Comparison of ENCODE assay signal across 7 mouse cellular contexts in genomic region chr10:62739961-62740737, GRCm38 (mm10). TPM values are rescaled to one million over a fixed set of nuclear protein-coding genes. Genes with fewer than 3 reads are reported as not detected.
DNase-seq lines count a peak whose midpoint lies in the region; ATAC-seq and TF ChIP-seq lines count a peak whose summit lies in the region.

No protein-coding gene starts in this region.

- no peak overlapping the region for H3K4me2 ChIP-seq in lung, postnatal 0 days (replicated peaks; ENCODE audit: low read depth, low read length)
- H3K4me2 ChIP-seq in heart, embryonic 16.5 days (ENCODE audit: low read depth, low read length) = no peak overlapping the region
- no peak overlapping the region for H3K4me2 ChIP-seq in neural tube, embryonic 13.5 days

- H3K4me3 ChIP-seq in lung, postnatal 0 days (ENCODE audit: low read depth, low read length) = no peak overlapping the region
- no peak overlapping the region for H3K4me3 ChIP-seq in heart, embryonic 16.5 days (ENCODE audit: low read length)
- no peak overlapping the region for H3K4me3 ChIP-seq in neural tube, embryonic 13.5 days

- DNase-seq in lung, postnatal 0 days (ENCODE audit: low spot score) = peak; percentile 26
- DNase-seq in lung, postnatal 14 days = no peak
- peak; percentile 58 to 71 for DNase-seq in cerebellum, adult 18-20 months
- DNase-seq in adrenal gland, postnatal 25 days = no peak
- DNase-seq in c-Kit-positive CD71-positive TER-119-positive erythroid progenitor cells, embryonic 14.5 days (ENCODE audit: low spot score) = no peak

- TF ChIP-seq EP300 in lung, postnatal 0 days (IDR thresholded peaks at IDR 0.05) = no peak

- ATAC-seq in lung, postnatal 0 days = no peak
- ATAC-seq in heart, embryonic 16.5 days (replicated peaks; ENCODE audit: extremely low read depth, insufficient read depth, low FRiP score) = peak; percentile 83; the same call in 1 of the 2 replicates
- ATAC-seq in neural tube, embryonic 13.5 days (ENCODE audit: low read depth) = peak; percentile 64

- no peaks in the 10 kb centered on the region for H3K4me1 ChIP-seq in lung, postnatal 0 days (ENCODE audit: insufficient read depth, low read depth, low read length)
- peaks cover 5% of the 10 kb centered on the region; the same call in 1 of the 2 replicates for H3K4me1 ChIP-seq in heart, embryonic 16.5 days (ENCODE audit: control insufficient read depth, insufficient read depth, low read length)
- H3K4me1 ChIP-seq in neural tube, embryonic 13.5 days (replicated peaks) = peaks cover 7% of the 10 kb centered on the region; the same call in 1 of the 2 replicates

- TF ChIP-seq CTCF in lung, postnatal 0 days (IDR thresholded peaks at IDR 0.05) = no peak

- H3K27ac ChIP-seq in lung, postnatal 0 days (ENCODE audit: low read length) = no peak overlapping the region
- peak overlapping the region; percentile 38; the same call in 1 of the 2 replicates for H3K27ac ChIP-seq in heart, embryonic 16.5 days (ENCODE audit: low read length)
- peak overlapping the region; percentile 63 for H3K27ac ChIP-seq in neural tube, embryonic 13.5 days (replicated peaks)

- WGBS in lung, postnatal 0 days = 75% methylated on average over 4 of the region's 4 CpGs
- 46% methylated on average over 4 of the region's 4 CpGs for WGBS in heart, embryonic 16.5 days
- WGBS in neural tube, embryonic 13.5 days = 64% methylated on average over 4 of the region's 4 CpGs

- no peak overlapping the region for H3K9ac ChIP-seq in lung, postnatal 0 days (replicated peaks; ENCODE audit: low read depth)
- H3K9ac ChIP-seq in heart, embryonic 16.5 days (ENCODE audit: low read length) = no peak overlapping the region
- no peak overlapping the region for H3K9ac ChIP-seq in neural tube, embryonic 13.5 days

- H3K27me3 ChIP-seq in lung, postnatal 0 days (replicated peaks; ENCODE audit: insufficient read depth, low read length) = no peaks in the 10 kb centered on the region
- no peaks in the 10 kb centered on the region for H3K27me3 ChIP-seq in heart, embryonic 16.5 days (ENCODE audit: control insufficient read depth, insufficient read depth, low read length)
- no peaks in the 10 kb centered on the region for H3K27me3 ChIP-seq in neural tube, embryonic 13.5 days

- H3K36me3 ChIP-seq in lung, postnatal 0 days (ENCODE audit: insufficient read depth, low read length) = peaks cover 15% of the 10 kb centered on the region; the same call in 1 of the 2 replicates
- peaks cover 24% of the 10 kb centered on the region for H3K36me3 ChIP-seq in heart, embryonic 16.5 days (ENCODE audit: control insufficient read depth, insufficient read depth)
- H3K36me3 ChIP-seq in neural tube, embryonic 13.5 days = peaks cover 42% of the 10 kb centered on the region

- H3K9me3 ChIP-seq in lung, postnatal 0 days (ENCODE audit: low read length) = no peaks in the 10 kb centered on the region
- H3K9me3 ChIP-seq in heart, embryonic 16.5 days (replicated peaks; ENCODE audit: control insufficient read depth, low read length) = no peaks in the 10 kb centered on the region
- H3K9me3 ChIP-seq in neural tube, embryonic 13.5 days = no peaks in the 10 kb centered on the region

RNA-seq across cellular contexts. Expression of gene Stox1, which starts 14.2 kb away (rescaled TPM):
- polyA plus RNA-seq in lung, postnatal 0 days (2015; fragmentation: Nextera tagmentation; extraction: Ambion mirVana) = 4.7 and 5.5 TPM in 2 replicates
- polyA plus RNA-seq in heart, embryonic 16.5 days (2015; fragmentation: Nextera tagmentation; extraction: Ambion mirVana) = 1.5 and 1.9 TPM in 2 replicates
- polyA plus RNA-seq in neural tube, embryonic 13.5 days (2015; fragmentation: Nextera tagmentation; extraction: Ambion mirVana) = 2.2 and 3.3 TPM in 2 replicates
- 0.82 and 2.0 TPM in 2 replicates for total RNA-seq in adrenal gland, postnatal 25 days (2021)

RNA-seq across cellular contexts. Expression of gene Ccar1, which starts 51.9 kb away (rescaled TPM):
- 52.7 and 53.9 TPM in 2 replicates for polyA plus RNA-seq in lung, postnatal 0 days (2015; fragmentation: Nextera tagmentation; extraction: Ambion mirVana)
- polyA plus RNA-seq in heart, embryonic 16.5 days (2015; fragmentation: Nextera tagmentation; extraction: Ambion mirVana) = 83.2 and 90.9 TPM in 2 replicates
- polyA plus RNA-seq in neural tube, embryonic 13.5 days (2015; fragmentation: Nextera tagmentation; extraction: Ambion mirVana) = 102 and 116 TPM in 2 replicates
- 65.3 and 69.8 TPM in 2 replicates for total RNA-seq in adrenal gland, postnatal 25 days (2021)

Comparison
In these comparisons a context has a peak if more than half of its experiments do, and no peak if none do; other contexts are left out.
1. DNase-seq: peak in lung, postnatal 0 days (single experiment) and cerebellum, adult 18-20 months (2 of 2); none in lung, postnatal 14 days (single experiment), adrenal gland, postnatal 25 days (single experiment) and c-Kit-positive CD71-positive TER-119-positive erythroid progenitor cells, embryonic 14.5 days (single experiment).